Mouse (Mus musculus) cerebral cortex, adult 2 months (tissue): ENCODE measurements around the gene Arhgef39.

Experiments
- WGBS: fragments of 180-500 bp; shearing (Covaris S2); methylation state at CpG from one replicate; pipeline ENCODE4 v1.1.7; 2018; 5-methylcytosine and 5-hydroxymethylcytosine counted together

Arhgef39 gene

GRCm38 (mm10) chr4:43507938-43508665, 8.6 kb upstream of the Arhgef39 start:
- WGBS = 18% methylated on average over 22 of the region's 22 CpGs

GRCm38 (mm10) chr4:43506536-43507185, 7.2 kb upstream of the Arhgef39 start, which contains the start of gene Car9:
Gene Car9, plus strand, starts transcription at chr4:43506966.
- 61% methylated on average over 9 of the region's 9 CpGs for WGBS

- 72% methylated on average over 8 of the region's 8 CpGs for WGBS
These were observed 6.6 kb upstream of the Arhgef39 start for GRCm38 (mm10) chr4:43506074-43506473.

DNA sequence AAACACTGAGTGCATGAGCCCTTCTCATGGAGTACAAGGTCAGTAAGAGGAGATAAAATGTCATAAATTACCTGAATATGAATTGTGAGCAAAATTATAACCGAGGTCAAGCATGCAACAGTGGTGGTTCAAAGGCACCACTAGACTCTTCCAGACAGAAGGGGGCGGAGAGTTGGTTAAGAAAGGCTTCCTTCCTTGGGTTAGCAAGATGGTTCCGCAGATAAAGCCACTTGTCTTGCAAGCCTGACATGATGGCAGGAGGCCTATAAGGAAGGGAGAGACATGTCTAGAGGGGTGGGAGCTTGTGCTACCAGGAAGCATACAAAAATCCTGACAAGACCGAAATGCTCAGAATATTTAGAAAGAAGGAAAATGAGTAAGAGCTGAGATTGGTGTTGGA, 4.8 kb upstream of the Arhgef39 start:
- WGBS = 79% methylated on average over 4 of the region's 4 CpGs

- WGBS = 92% methylated on average over 6 of the region's 6 CpGs
These were observed 4.0 kb upstream of the Arhgef39 start for GRCm38 (mm10) chr4:43503506-43503905.

DNA sequence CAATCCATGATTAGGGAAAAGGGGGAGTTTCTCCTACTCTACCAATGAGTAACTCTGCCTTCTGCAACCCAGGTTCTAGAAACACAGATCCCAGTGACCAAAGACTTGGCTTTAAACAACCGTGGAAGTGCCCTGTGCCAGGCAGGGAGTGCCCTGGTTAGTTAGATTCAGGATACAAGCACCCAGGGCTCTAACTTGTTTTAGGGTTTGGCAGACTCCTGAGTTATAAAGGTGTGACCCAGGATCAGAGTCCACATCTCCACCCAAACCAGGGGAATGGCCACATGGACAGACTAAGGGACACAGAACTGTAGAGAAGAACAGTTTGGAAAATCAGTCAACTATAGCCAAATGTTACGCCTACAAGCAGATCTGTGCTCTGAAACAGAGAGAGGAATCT, 3.5 kb upstream of the Arhgef39 start:
- 86% methylated on average over 2 of the region's 2 CpGs for WGBS

DNA sequence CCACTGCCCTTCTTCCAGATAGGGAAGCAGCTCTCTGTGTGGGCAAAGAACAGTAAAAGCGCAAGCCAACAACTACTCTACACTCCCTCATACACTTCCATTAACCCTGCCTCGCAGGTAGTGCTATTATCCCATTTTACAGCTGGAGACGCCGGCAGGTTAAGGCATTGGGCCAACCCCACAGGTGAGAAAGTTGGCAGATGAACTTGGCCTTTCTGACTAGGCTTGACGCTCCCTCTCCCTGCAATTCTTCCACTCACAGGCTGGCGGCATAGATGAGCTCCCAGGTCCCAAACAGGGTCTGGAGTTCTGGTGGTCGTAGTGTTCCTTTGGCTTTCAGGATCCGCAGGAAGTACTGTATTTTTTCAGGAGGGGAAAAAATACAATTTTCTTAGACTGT, 512 bp downstream of the Arhgef39 start:
- 15% methylated on average over 8 of the region's 8 CpGs for WGBS

- 89% methylated on average over 4 of the region's 4 CpGs for WGBS
These were observed 1.5 kb downstream of the Arhgef39 start for GRCm38 (mm10) chr4:43497946-43498345.

GRCm38 (mm10) chr4:43497405-43497804, 2.1 kb downstream of the Arhgef39 start:
- 97% methylated on average over 8 of the region's 8 CpGs for WGBS

DNA sequence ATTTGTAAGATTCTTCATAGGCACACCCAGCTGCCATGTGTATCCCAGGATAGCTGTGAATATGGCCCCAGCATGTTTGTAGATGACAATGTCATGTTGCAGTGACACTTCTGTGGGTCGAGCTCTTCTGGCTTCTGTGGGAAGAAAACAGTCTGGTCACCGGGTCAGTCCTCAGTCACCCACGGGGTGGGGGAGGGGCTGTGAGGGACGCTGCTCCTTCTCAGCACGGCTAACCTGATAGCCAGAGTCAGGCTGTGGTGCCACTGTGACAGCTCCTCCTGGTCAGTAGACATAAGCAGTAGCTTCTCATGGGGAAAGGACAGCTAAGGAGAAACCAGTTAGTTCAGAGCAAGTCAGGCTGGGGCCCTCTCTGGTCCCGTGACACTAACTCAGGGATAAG, 2.9 kb downstream of the Arhgef39 start:
- 75% methylated on average over 6 of the region's 6 CpGs for WGBS

GRCm38 (mm10) chr4:43493846-43494240, 5.7 kb downstream of the Arhgef39 start:
- WGBS = 1% methylated on average over 9 of the region's 9 CpGs

DNA sequence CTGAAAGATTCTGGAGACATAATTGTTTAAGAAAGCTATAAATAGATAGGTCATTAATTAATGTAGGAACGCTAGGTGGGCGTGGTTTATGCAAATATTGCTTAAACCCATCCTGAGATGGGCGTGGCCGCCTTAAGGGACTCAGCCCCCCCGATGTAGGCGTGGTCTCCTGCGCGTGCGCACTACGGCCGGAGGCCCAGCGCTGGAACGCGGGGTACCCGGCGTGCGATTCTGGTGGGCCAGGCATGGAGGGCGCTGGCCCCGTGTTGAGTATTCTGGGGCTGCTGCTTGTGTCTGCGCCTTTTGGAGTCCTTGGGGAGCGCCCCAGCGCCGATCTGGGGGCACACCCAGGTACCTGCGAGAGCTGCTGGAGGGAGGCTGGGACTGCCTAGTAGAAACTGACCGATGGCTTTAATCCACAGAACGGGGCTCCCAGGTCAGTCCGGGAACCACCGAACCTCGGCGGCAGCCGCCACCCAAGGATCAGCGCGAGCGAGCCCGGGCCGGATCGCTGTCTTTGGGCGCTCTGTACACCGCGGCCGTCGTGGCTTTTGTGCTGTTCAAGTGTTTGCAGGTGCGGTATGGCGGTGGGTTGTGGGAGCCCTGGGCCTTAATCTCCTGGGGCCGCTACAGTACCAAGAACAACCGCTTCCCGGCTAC, 6.2 kb downstream of the Arhgef39 start:
- under 1% methylated on average over 47 of the region's 47 CpGs for WGBS

DNA sequence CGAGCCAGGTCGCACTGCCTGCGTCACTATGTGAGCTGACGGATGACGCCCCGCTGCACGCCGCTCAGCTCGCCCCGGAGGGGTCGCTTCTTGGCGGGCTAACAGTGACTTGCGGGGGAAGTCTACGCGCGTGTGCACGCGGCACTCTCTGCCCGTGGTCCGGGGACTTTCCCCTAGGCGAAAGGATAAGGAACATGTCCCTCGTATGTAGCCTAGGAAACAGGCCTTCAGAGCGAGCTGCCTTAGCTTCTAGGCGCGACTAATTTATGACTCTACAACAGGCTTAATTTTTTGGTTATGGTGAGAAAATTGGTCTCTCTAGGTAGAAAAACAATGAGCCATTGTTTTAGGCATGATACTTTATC, 6.7 kb downstream of the Arhgef39 start, which contains the start of gene Ccdc107:
Gene Ccdc107, plus strand, starts transcription at position 80 of the 365 bp plus-strand sequence.
- WGBS = under 1% methylated on average over 25 of the region's 25 CpGs

DNA sequence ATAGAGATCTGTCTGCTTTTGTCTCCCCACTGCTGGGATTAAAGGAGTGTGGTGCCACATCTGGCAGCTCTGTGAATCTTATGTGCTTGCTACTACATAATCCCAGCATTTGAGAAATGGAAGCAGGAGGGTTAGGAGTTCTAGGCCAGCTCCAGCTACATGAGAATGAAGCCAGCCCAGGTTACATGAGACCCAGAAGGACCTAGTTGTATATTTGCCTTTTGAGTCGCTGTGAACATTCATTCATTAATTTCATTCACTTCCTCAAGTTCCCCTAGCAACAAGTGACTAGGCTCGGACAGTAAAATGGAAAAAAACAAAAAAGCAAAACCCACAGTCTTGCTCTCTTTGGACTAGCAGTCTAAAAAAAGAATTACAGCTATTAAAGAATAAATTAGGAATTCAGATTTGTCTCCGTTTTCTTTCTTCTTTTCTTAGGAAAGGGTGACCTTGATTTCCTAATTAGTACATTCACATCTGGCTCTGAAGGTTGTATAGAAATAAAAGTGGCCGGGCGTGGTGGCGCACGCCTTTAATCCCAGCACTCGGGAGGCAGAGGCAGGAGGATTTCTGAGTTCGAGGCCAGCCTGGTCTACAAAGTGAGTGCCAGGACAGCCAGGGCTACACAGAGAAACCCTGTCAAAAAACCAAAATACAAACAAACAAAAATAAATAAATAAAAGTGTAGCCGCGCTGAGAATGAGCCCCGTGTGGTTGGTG, 7.2 kb downstream of the Arhgef39 start:
- 29% methylated on average over 12 of the region's 12 CpGs for WGBS

DNA sequence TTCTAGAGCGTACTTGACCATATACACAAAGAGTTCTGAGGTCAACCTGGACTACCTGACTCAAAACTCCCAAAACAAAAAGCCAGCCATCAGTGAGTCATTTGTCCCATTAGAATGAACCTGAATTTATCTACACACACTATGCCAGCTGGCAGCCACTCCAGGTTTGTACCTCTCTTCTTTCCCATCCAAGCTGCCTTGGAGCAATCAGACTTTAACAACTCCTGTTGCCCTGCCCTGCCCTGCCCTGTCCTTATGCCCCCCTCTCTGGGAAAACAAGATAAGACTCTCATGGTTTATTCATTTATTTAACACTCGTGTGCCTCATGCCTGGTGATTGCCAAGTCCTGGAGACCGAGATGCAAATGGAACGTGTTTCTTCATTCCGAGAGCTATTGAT, 8.7 kb downstream of the Arhgef39 start:
- WGBS = 88% methylated on average over 5 of the region's 5 CpGs

- 95% methylated on average over 3 of the region's 3 CpGs for WGBS
These were observed 9.9 kb downstream of the Arhgef39 start for GRCm38 (mm10) chr4:43489611-43490010.

GRCm38 (mm10) chr4:43485666-43486065, 13.8 kb downstream of the Arhgef39 start:
- WGBS = 87% methylated on average over 5 of the region's 5 CpGs

DNA sequence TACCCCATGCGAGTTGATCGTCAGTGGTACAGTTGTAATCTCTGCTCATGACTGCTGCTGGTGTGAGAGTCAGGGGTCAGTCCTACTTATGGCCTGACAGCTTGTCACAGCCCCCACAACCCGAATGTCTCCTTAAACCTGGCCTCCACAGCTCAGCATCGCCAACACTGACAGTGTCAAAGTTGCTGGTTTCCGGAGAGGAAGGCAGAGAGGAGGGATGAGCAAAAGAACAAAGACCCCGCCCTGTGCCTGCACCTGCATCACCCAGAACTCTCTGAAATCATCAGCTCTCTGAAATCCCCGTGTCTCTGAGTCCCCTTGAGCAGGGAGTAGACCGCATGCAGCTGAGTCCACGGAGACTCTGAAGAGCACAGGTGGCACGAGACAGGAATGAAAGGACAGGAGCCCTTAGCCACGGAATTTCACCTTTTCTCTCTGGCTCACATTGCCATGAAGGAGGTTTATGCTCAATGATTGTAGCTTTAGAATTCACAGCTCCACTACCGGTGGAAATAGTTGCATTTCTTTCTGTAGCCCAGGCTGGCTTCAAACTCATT, 15.9 kb downstream of the Arhgef39 start, which contains the start of gene Sit1:
Gene Sit1, minus strand, starts transcription at position 200 of the 557 bp plus-strand sequence.
- 77% methylated on average over 12 of the region's 12 CpGs for WGBS

DNA sequence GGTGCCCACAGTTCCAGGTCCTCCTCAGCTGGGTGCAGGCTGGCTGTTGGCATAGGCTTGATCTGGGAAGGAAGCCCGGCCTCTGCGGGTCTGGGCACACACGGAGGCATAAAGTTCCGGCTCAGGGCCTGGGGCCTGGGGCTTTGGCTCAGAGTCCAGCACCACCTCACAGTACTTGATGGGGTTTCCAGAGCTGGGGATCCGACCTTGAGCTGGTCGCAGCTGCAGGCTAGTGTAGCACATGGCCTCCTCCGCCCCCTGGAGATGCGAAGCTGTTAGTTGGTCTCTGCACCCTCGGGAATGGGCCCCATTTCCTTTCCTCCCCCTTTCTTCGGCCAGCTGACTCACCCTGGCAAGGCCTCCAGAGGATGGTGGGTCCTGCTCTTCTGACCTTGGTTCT, 16.9 kb downstream of the Arhgef39 start:
- WGBS = 76% methylated on average over 10 of the region's 10 CpGs

GRCm38 (mm10) chr4:43481894-43482456, 17.5 kb downstream of the Arhgef39 start:
- WGBS = 66% methylated on average over 7 of the region's 7 CpGs

GRCm38 (mm10) chr4:43480985-43481384, 18.5 kb downstream of the Arhgef39 start:
- 90% methylated on average over 5 of the region's 5 CpGs for WGBS
